In the genomic region with DNA sequence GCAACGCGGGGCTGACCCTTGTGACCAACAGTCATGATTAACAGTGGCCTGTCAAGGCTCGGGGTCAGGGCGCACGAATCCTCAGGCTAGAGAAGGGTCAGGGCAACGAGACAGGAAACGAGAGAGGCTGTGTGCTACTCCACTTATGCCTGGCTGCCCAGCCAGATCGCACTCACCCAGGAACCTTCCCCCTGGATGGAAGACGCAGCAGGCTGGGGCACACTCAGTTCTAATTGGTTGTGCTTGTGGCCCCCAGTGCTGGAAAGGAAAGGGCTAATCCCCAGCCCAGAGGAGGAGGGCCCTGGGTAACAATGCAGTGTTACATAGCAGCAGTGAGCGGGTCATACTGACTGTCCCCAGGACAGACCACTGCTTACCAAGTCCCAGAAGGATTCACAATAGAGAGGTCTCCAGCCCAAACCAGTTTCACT, we compare ENCODE assay signal across 9 mouse cellular contexts.
DNase-seq lines count a peak whose midpoint lies in the region; ATAC-seq lines count a peak whose summit lies in the region.
"Had no signal": no experiment of that assay in that cellular context is flagged by ENCODE, and none has a peak within 500 bp of the region (broad histone marks: within the 10 kb centered on the region; RNA-seq: fewer than 3 reads in every experiment).

No protein-coding gene starts in this region.

- peak overlapping the region; percentile 1; the same call in 1 of the 2 replicates for H3K4me3 ChIP-seq in forebrain, embryonic 10.5 days
- H3K4me3 ChIP-seq in neural tube, embryonic 13.5 days: no peak overlapping the region
- H3K4me3 ChIP-seq: heart, embryonic 12.5 days had no signal

- no peak for ATAC-seq in neural tube, embryonic 13.5 days (ENCODE audit: low read depth)

- H3K9me3 ChIP-seq in forebrain, embryonic 10.5 days: no peaks in the 10 kb centered on the region
- H3K9me3 ChIP-seq in neural tube, embryonic 13.5 days: no peaks in the 10 kb centered on the region
- H3K9me3 ChIP-seq: heart, embryonic 12.5 days had no signal

- H3K36me3 ChIP-seq in forebrain, embryonic 10.5 days (replicated peaks): peaks cover 20% of the 10 kb centered on the region; the same call in 1 of the 2 replicates
- H3K36me3 ChIP-seq in neural tube, embryonic 13.5 days: no peaks in the 10 kb centered on the region
- H3K36me3 ChIP-seq: heart, embryonic 12.5 days had no signal

- peak overlapping the region; percentile 80 for H3K27ac ChIP-seq in forebrain, embryonic 10.5 days
- 0 out of 2 replicates have a peak overlapping the region, but pooled peaks have one; percentile 1 for H3K27ac ChIP-seq in neural tube, embryonic 13.5 days (replicated peaks)

- H3K4me2 ChIP-seq in neural tube, embryonic 13.5 days: no peak overlapping the region
- H3K4me2 ChIP-seq: heart, embryonic 12.5 days had no signal

- 0 out of 2 replicates have a peak overlapping the region, but pooled peaks have one; percentile 38 for H3K9ac ChIP-seq in neural tube, embryonic 13.5 days
- H3K9ac ChIP-seq: heart, embryonic 12.5 days had no signal

- H3K27me3 ChIP-seq in forebrain, embryonic 10.5 days (ENCODE audit: poor library complexity, severe bottlenecking): peaks cover 53% of the 10 kb centered on the region
- peaks cover 48% of the 10 kb centered on the region for H3K27me3 ChIP-seq in neural tube, embryonic 13.5 days
- H3K27me3 ChIP-seq: heart, embryonic 12.5 days had no signal

- peaks cover 99% of the 10 kb centered on the region for H3K4me1 ChIP-seq in forebrain, embryonic 10.5 days
- peaks cover 51% of the 10 kb centered on the region for H3K4me1 ChIP-seq in neural tube, embryonic 13.5 days (replicated peaks)

- peak; percentile 16 for DNase-seq in kidney, adult 18-20 months
- DNase-seq in kidney, adult 11 months: no peak
- DNase-seq in forebrain, embryonic 10.5 days (ENCODE audit: extremely low spot score, low spot score): no peak
- peak; percentile 32 for DNase-seq in kidney, postnatal 14 days
- no peak for DNase-seq in right cerebral cortex, postnatal 36 days (ENCODE audit: low spot score in 2 of 2)
- DNase-seq in urinary bladder, postnatal 14 days (ENCODE audit: low spot score): no peak
- DNase-seq in right cerebral cortex, postnatal 14 days: no peak

- WGBS in forebrain, embryonic 10.5 days: 5% methylated on average over 10 of the region's 10 CpGs
- WGBS in neural tube, embryonic 13.5 days: 7% methylated on average over 10 of the region's 10 CpGs

Comparison
In these comparisons a context has a peak if more than half of its experiments do, and no peak if none do; other contexts are left out.
1. DNase-seq: peak in kidney, adult 18-20 months (single experiment) and kidney, postnatal 14 days (single experiment); none in kidney, adult 11 months (single experiment), forebrain, embryonic 10.5 days (single experiment), right cerebral cortex, postnatal 36 days (0 of 2), urinary bladder, postnatal 14 days (single experiment) and right cerebral cortex, postnatal 14 days (single experiment).